Mouse (Mus musculus): ENCODE data around the gene Car7. TPM values are rescaled to one million over a fixed set of nuclear protein-coding genes. Genes with fewer than 3 reads are reported as not detected.

Car7 gene
- polyA plus RNA-seq (2015; fragmentation: Nextera tagmentation; extraction: Ambion mirVana): 2.2 and 2.3 TPM in 2 replicates

DNA sequence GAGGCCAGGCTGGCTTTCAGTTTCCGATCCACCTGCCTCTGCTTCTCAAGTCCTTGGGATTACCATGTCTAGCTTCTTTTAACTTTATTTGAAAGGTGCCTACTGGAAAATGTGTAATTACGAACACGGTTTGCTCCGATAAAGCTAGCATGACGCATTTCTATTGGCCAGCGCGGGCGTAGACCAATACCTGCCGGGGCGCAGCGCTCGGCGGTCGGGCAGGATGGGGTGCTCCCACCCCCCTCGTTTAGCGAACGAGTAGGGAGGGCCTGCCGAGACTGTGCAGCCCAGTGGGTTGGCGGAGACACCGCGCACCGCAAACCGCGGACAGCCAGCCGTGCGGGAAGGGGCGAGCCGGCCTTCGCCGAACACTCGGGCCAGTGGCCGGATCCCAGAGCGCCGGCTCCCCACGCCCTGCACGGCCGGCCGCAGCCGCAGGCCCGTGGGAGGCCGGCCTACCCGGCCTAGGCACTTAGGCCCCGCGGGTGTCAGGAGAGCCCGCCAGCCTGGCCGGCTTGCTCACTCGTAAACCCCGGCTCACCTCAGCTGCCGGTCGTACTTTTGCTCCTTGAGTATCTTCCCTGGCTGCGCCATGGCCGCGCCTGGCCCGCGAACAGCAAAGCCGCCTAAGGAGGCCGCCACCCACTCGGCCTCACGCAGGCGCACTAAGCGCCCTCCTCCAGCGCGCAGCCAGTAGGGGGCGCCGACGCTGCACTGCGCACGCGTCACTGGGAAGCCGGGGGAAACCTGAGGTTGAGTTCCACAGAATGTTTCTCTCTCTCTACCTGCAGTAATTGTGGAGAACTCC lies at the start of gene Car7, which contains the start of gene Nae1:
Car7 (plus strand) TSS at position 719 of the 808 bp plus-strand sequence.
Nae1 (minus strand) TSS at position 667 of the 808 bp plus-strand sequence.
- under 1% methylated on average over 69 of the region's 70 CpGs for WGBS
- H3K9me3 ChIP-seq: no peaks in the 10 kb centered on the region
- peaks cover 21% of the 10 kb centered on the region for H3K27me3 ChIP-seq
- peak within 1 kb of the TSS; percentile 72 for H3K4me2 ChIP-seq
- peak; percentile 97 for ATAC-seq (ENCODE audit: low read depth)
- H3K4me3 ChIP-seq: peak within 1 kb of the TSS; percentile 92
- H3K9ac ChIP-seq: peak within 1 kb of the TSS; percentile 94
- peaks cover 29% of the 10 kb centered on the region for H3K4me1 ChIP-seq (replicated peaks)
- H3K36me3 ChIP-seq: peaks cover 11% of the 10 kb centered on the region
- H3K27ac ChIP-seq (replicated peaks): peak within 1 kb of the TSS; percentile 86

- Histone ChIP-seq H3K9ac (peak within 1 kb of the TSS; percentile 80), H3K27ac (replicated peaks) (no peak within 1 kb of the TSS), H3K4me1 (replicated peaks) (peaks cover 14% of the 10 kb centered on the region), H3K4me2 (peak within 1 kb of the TSS; percentile 96), H3K36me3 (peaks cover 16% of the 10 kb centered on the region), H3K4me3 (peak within 1 kb of the TSS; percentile 55), H3K27me3 (no peaks in the 10 kb centered on the region), H3K9me3 (no peaks in the 10 kb centered on the region)
- peak; percentile 92 for ATAC-seq (ENCODE audit: low read depth)
- WGBS: 2% methylated on average over 64 of the region's 64 CpGs
Observed at GRCm38 (mm10) chr8:104509061-104510006, 25.2 kb upstream of the Car7 start, which contains the start of gene Terb1. Terb1 (minus strand) TSS chr8:104509910.

- Histone ChIP-seq H3K9ac (no peak overlapping the region), H3K36me3 (peaks cover 24% of the 10 kb centered on the region), H3K27ac (replicated peaks) (no peak overlapping the region), H3K27me3 (no peaks in the 10 kb centered on the region), H3K9me3 (no peaks in the 10 kb centered on the region), H3K4me2 (peak overlapping the region; percentile 96), H3K4me3 (peak overlapping the region; percentile 55), H3K4me1 (replicated peaks) (peaks cover 14% of the 10 kb centered on the region)
- ATAC-seq (ENCODE audit: low read depth): no peak
- WGBS: 69% methylated on average over 3 of the region's 3 CpGs
Observed at GRCm38 (mm10) chr8:104510134-104510533, 24.4 kb upstream of the Car7 start.

DNA sequence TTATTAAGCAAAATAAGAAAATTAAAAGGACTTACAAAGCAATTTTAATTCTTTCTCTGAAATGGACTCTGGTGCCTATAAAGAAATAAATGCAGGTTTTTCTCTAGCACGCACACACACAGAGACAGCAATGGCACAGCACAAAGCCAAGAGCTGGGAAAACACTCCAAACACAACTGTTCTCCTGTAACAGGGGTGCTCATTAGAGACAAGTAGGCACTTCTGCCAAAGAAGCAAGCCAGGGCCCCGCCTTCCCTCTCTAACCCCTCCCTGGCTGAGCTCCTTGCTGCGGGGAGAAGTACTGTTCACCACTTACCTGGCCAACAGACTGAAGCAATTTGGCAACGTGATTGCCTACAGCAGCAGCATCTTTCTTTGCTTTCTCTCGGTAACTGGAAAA lies 16.6 kb upstream of the Car7 start:
- no peaks in the 10 kb centered on the region for H3K4me1 ChIP-seq (replicated peaks)
- no peak overlapping the region for H3K9ac ChIP-seq
- no peak overlapping the region for H3K4me3 ChIP-seq
- H3K27ac ChIP-seq (replicated peaks): no peak overlapping the region
- H3K27me3 ChIP-seq: no peaks in the 10 kb centered on the region
- peaks cover 78% of the 10 kb centered on the region for H3K36me3 ChIP-seq
- H3K9me3 ChIP-seq: no peaks in the 10 kb centered on the region
- no peak overlapping the region for H3K4me2 ChIP-seq
- ATAC-seq (ENCODE audit: low read depth): no peak
- WGBS: 89% methylated on average over 5 of the region's 5 CpGs

DNA sequence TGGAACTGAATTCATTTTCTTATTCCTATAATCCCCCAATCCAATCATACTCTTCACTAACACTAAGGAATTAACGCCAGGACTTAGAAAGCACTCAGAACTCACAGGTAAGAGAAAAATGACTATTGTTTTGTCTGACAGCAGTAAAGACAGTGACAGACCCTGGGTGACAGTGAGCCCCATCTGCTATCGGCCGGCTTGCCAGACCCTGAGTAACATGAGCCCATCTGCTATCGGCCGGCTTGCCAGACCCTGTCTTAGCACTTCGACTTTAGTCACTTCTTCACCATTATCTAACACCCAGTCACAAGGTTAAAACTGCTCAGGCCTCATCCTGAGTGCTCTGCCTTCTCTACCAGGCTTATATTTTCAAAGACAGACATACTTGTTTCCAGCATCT lies 4.8 kb upstream of the Car7 start:
- peaks cover 37% of the 10 kb centered on the region for H3K36me3 ChIP-seq
- ATAC-seq (ENCODE audit: low read depth): no peak
- H3K4me1 ChIP-seq (replicated peaks): peaks cover 20% of the 10 kb centered on the region
- H3K4me3 ChIP-seq: no peak overlapping the region
- H3K27ac ChIP-seq (replicated peaks): no peak overlapping the region
- H3K4me2 ChIP-seq: no peak overlapping the region
- H3K9ac ChIP-seq: no peak overlapping the region
- 88% methylated on average over 6 of the region's 6 CpGs for WGBS
- H3K9me3 ChIP-seq: no peaks in the 10 kb centered on the region
- H3K27me3 ChIP-seq: no peaks in the 10 kb centered on the region

- peak; percentile 13; the same call in 1 of the 2 replicates for ATAC-seq (ENCODE audit: low read depth)
- peaks cover 15% of the 10 kb centered on the region; the same call in 1 of the 2 replicates for H3K27me3 ChIP-seq
Observed at GRCm38 (mm10) chr8:104533551-104533950, 938 bp upstream of the Car7 start.

DNA sequence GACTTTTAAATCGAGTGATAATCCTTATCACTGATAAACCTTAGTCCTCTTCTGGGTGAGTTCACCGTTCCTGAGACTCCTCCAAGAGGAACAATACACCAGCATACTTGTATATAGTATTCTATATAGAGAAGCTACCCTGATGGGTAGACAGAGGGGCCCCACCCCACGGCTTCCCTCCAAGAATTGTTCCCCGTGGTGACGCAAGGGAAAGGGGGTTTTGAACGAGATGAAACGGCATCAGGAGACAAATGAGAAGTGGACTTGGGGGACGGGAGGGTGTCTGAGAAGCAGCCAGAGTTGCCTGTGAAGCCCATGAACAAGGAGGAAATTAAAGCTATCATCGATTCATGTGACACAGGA lies 271 bp downstream of the Car7 start:
- peak; percentile 74 for ATAC-seq (ENCODE audit: low read depth)
- WGBS: 11% methylated on average over 9 of the region's 9 CpGs

More at GRCm38 (mm10) chr8:104533551-104533950, 938 bp upstream of the Car7 start:
- Histone ChIP-seq H3K4me3 (peak overlapping the region; percentile 92), H3K36me3 (peaks cover 13% of the 10 kb centered on the region), H3K27ac (replicated peaks) (peak overlapping the region; percentile 86), H3K4me1 (replicated peaks) (peaks cover 29% of the 10 kb centered on the region), H3K9ac (peak overlapping the region; percentile 94), H3K9me3 (no peaks in the 10 kb centered on the region), H3K4me2 (peak overlapping the region; percentile 72)
- 21% methylated on average over 7 of the region's 7 CpGs for WGBS

DNA sequence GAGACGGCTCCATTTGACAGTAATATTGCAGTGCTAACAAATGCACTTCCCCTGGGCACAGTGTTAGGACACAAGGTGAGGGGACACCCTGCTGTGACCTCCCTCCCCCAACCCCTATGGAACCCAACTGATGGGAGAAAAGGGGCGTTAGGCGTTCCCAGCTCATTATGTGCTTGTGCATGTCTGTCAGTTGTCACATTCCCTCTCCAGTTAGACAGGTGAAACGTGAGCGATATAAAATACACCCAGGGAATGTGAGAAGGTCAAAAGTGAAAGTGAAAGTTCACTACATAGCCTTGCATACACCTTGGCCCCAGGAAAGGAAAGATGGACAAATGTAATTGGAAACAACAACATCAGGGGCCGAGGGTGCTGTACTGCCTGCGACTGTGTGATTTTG lies 889 bp downstream of the Car7 start:
- Histone ChIP-seq H3K36me3 (no peaks in the 10 kb centered on the region; the same call in 1 of the 2 replicates), H3K9me3 (no peaks in the 10 kb centered on the region), H3K4me2 (peak overlapping the region; percentile 72), H3K4me1 (replicated peaks) (peaks cover 30% of the 10 kb centered on the region), H3K27ac (replicated peaks) (no peak overlapping the region), H3K27me3 (peaks cover 33% of the 10 kb centered on the region), H3K4me3 (peak overlapping the region; percentile 92), H3K9ac (peak overlapping the region; percentile 60; the same call in 1 of the 2 replicates)
- ATAC-seq (ENCODE audit: low read depth): no peak
- 38% methylated on average over 7 of the region's 7 CpGs for WGBS

More for the DNA sequence above, 271 bp downstream of the Car7 start:
- Histone ChIP-seq H3K27me3 (peaks cover 27% of the 10 kb centered on the region), H3K36me3 (peaks cover 5% of the 10 kb centered on the region), H3K9ac (peak overlapping the region; percentile 60), H3K4me2 (peak overlapping the region; percentile 72), H3K9me3 (no peaks in the 10 kb centered on the region), H3K4me3 (peak overlapping the region; percentile 92), H3K4me1 (replicated peaks) (peaks cover 29% of the 10 kb centered on the region), H3K27ac (replicated peaks) (no peak overlapping the region; the same call in 1 of the 2 replicates)

GRCm38 (mm10) chr8:104536028-104536427 lies 1.5 kb downstream of the Car7 start:
- no peaks in the 10 kb centered on the region for H3K9me3 ChIP-seq
- H3K36me3 ChIP-seq: no peaks in the 10 kb centered on the region; the same call in 1 of the 2 replicates
- H3K27me3 ChIP-seq: peaks cover 40% of the 10 kb centered on the region
- H3K9ac ChIP-seq: no peak overlapping the region
- no peak for ATAC-seq (ENCODE audit: low read depth)
- H3K27ac ChIP-seq (replicated peaks): no peak overlapping the region
- peaks cover 37% of the 10 kb centered on the region for H3K4me1 ChIP-seq (replicated peaks)
- no peak overlapping the region for H3K4me3 ChIP-seq
- 86% methylated on average over 4 of the region's 4 CpGs for WGBS
- H3K4me2 ChIP-seq: no peak overlapping the region

GRCm38 (mm10) chr8:104538896-104539295 lies 4.4 kb downstream of the Car7 start:
- H3K27ac ChIP-seq (replicated peaks): no peak overlapping the region

DNA sequence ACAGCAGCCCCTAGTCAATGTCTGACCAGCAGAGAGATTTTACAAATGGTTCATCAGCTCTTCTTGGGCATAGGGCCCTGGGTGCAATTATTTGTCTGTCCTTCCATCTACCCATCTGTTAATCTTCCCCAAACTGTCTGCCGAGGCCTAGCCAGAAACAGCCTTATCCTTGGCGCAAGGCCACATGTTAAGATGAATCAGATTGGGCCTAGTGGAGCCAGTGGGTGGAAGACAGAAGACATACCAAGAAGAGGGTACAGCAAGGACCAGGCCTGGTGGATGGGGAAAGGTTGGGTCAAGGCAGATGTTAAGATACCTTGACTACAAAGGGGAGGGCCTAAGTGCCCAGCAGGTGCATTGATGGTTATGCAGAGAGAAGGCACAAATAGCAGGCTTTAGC lies 5.1 kb downstream of the Car7 start:
- Histone ChIP-seq H3K36me3 (no peaks in the 10 kb centered on the region), H3K4me1 (replicated peaks) (peaks cover 23% of the 10 kb centered on the region), H3K4me2 (no peak overlapping the region), H3K9ac (no peak overlapping the region), H3K27me3 (peaks cover 73% of the 10 kb centered on the region), H3K4me3 (no peak overlapping the region), H3K27ac (replicated peaks) (no peak overlapping the region), H3K9me3 (no peaks in the 10 kb centered on the region)
- 91% methylated on average over 2 of the region's 2 CpGs for WGBS
- ATAC-seq (ENCODE audit: low read depth): no peak

More at GRCm38 (mm10) chr8:104538896-104539295, 4.4 kb downstream of the Car7 start:
- peaks cover 23% of the 10 kb centered on the region for H3K4me1 ChIP-seq (replicated peaks)
- no peak overlapping the region for H3K4me2 ChIP-seq
- no peaks in the 10 kb centered on the region for H3K36me3 ChIP-seq
- 81% methylated on average over 4 of the region's 4 CpGs for WGBS
- H3K9ac ChIP-seq: no peak overlapping the region
- peaks cover 68% of the 10 kb centered on the region for H3K27me3 ChIP-seq
- H3K4me3 ChIP-seq: no peak overlapping the region
- no peaks in the 10 kb centered on the region for H3K9me3 ChIP-seq
- ATAC-seq (ENCODE audit: low read depth): no peak
